8 mouse cellular contexts compared by ENCODE assay signal in the genomic region with DNA sequence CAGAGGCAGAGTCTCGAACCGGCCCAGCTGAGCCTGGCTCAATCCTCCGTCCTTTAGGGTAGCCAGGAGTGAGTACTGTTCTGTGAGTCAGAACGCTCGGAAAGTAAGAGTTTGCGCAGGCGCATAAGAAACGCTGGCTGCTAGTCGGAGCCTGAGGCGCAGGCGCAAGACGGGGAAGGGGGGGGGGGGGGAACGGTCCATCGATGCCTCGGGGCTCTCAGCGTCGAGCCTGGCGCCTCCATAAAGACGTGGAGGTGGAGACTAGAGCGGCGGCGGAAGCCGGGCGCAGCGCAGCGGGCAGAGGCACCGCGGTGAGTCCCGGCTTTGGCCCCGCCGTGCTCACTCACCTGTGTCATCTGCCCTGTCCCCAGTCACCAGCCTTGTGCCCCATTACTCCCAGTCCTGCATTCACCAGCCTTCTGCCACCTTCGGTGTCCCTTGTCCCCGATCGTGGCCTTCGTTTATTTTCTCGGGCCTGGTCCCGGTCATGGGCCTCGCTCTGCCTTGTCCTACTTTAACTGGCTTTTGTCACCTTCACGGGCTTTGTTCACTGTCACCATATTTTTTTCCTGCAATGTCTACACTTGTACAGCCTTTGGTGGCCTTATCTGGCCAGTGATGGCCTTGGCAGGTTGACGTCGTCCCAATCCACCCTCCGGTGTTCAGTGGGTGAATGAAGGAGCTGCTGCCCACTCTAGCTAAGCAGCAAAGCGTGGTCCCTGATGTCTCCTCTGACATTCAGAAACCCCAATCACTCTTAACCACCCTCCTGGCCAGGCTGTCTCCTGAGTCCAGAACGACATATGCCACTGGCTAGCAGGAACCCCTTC. TPM values are rescaled to one million over a fixed set of nuclear protein-coding genes. Genes with fewer than 3 reads are reported as not detected.
DNase-seq lines count a peak whose midpoint lies in the region; ATAC-seq lines count a peak whose summit lies in the region.

A gene (plus strand): TSS at position 175 of the 830 bp plus-strand sequence.

- no peaks in the 10 kb centered on the region for H3K9me3 ChIP-seq in heart, embryonic 13.5 days
- H3K9me3 ChIP-seq in liver, embryonic 12.5 days (replicated peaks) = no peaks in the 10 kb centered on the region
- H3K9me3 ChIP-seq in stomach, embryonic 15.5 days = no peaks in the 10 kb centered on the region

- peak; percentile 97 for DNase-seq in CD4-positive helper T cell, adult 2 months (ENCODE audit: low read depth, low spot score)
- DNase-seq in brain, embryonic 18.5 days (ENCODE audit: low read depth, low spot score) = peak; percentile 85
- peak; percentile 92 for DNase-seq in kidney, postnatal 10 days
- DNase-seq in natural killer cell, adult 2 months (ENCODE audit: low spot score in 2 of 2) = peak; percentile 76 to 80

- peaks cover 30% of the 10 kb centered on the region for H3K4me1 ChIP-seq in heart, embryonic 13.5 days
- H3K4me1 ChIP-seq in liver, embryonic 12.5 days = peaks cover 61% of the 10 kb centered on the region
- peaks cover 22% of the 10 kb centered on the region for H3K4me1 ChIP-seq in stomach, embryonic 15.5 days

- H3K27ac ChIP-seq in heart, embryonic 13.5 days (replicated peaks) = peak within 1 kb of the TSS; percentile 70
- H3K27ac ChIP-seq in liver, embryonic 12.5 days = peak within 1 kb of the TSS; percentile 91
- H3K27ac ChIP-seq in stomach, embryonic 15.5 days = peak within 1 kb of the TSS; percentile 64

- H3K9ac ChIP-seq in heart, embryonic 13.5 days = peak within 1 kb of the TSS; percentile 95
- H3K9ac ChIP-seq in liver, embryonic 12.5 days = peak within 1 kb of the TSS; percentile 90
- H3K9ac ChIP-seq in stomach, embryonic 15.5 days = peak within 1 kb of the TSS; percentile 85

- peaks cover 36% of the 10 kb centered on the region for H3K36me3 ChIP-seq in heart, embryonic 13.5 days
- peaks cover 30% of the 10 kb centered on the region for H3K36me3 ChIP-seq in liver, embryonic 12.5 days
- H3K36me3 ChIP-seq in stomach, embryonic 15.5 days = peaks cover 21% of the 10 kb centered on the region

- H3K27me3 ChIP-seq in heart, embryonic 13.5 days (replicated peaks) = no peaks in the 10 kb centered on the region
- H3K27me3 ChIP-seq in liver, embryonic 12.5 days (replicated peaks) = no peaks in the 10 kb centered on the region
- no peaks in the 10 kb centered on the region for H3K27me3 ChIP-seq in stomach, embryonic 15.5 days (replicated peaks)

- ATAC-seq in erythroid progenitor cell, adult 5-6 weeks (replicated peaks; ENCODE audit: low FRiP score, poor library complexity, severe bottlenecking) = peak; percentile 79
- peak; percentile 70 for ATAC-seq in heart, embryonic 13.5 days (ENCODE audit: extremely low read depth, insufficient number of reproducible peaks, low FRiP score, low TSS enrichment)
- peak; percentile 77 for ATAC-seq in liver, embryonic 12.5 days
- peak; percentile 85 for ATAC-seq in stomach, embryonic 15.5 days (ENCODE audit: insufficient read depth, low FRiP score, low read depth)

- H3K4me2 ChIP-seq in heart, embryonic 13.5 days = peak within 1 kb of the TSS; percentile 96
- peak within 1 kb of the TSS; percentile 91 for H3K4me2 ChIP-seq in liver, embryonic 12.5 days
- H3K4me2 ChIP-seq in stomach, embryonic 15.5 days = peak within 1 kb of the TSS; percentile 91

- peak within 1 kb of the TSS; percentile 79 for H3K4me3 ChIP-seq in heart, embryonic 13.5 days
- H3K4me3 ChIP-seq in liver, embryonic 12.5 days = peak within 1 kb of the TSS; percentile 80
- peak within 1 kb of the TSS; percentile 75 for H3K4me3 ChIP-seq in stomach, embryonic 15.5 days (replicated peaks)

- WGBS in heart, embryonic 13.5 days = 2% methylated on average over 31 of the region's 44 CpGs
- WGBS in liver, embryonic 12.5 days (ENCODE audit: insufficient replicate concordance) = 2% methylated on average over 37 of the region's 44 CpGs
- WGBS in stomach, embryonic 15.5 days = under 1% methylated on average over 35 of the region's 44 CpGs

RNA-seq across cellular contexts. Expression of the gene that starts here (rescaled TPM):
- total RNA-seq in erythroid progenitor cell, adult 5-6 weeks (2015; ENCODE audit: low replicate concordance) = 10.1 and 13.0 TPM in 2 replicates
- total RNA-seq in erythroid progenitor cell, adult 5-6 weeks (2017; ENCODE audit: low replicate concordance) = 3.6 and 20.9 TPM in 2 replicates
- 73.8 and 83.9 TPM in 2 replicates for polyA plus RNA-seq in heart, embryonic 13.5 days (2015; fragmentation: Nextera tagmentation; extraction: Ambion mirVana)
- polyA plus RNA-seq in liver, embryonic 12.5 days (2016; fragmentation: Nextera tagmentation; extraction: Ambion mirVana) = 39.9 and 42.7 TPM in 2 replicates
- polyA plus RNA-seq in stomach, embryonic 15.5 days (2015; fragmentation: Nextera tagmentation; extraction: Ambion mirVana) = 64.4 and 71.4 TPM in 2 replicates

Comparison
In these comparisons a context has a peak if more than half of its experiments do, and no peak if none do; other contexts are left out.
1. Peak in every context shown above with its lines: DNase-seq, ATAC-seq, H3K4me3 ChIP-seq and H3K27ac ChIP-seq.